Mouse (Mus musculus) embryonic fibroblast, embryonic 13.5 days (primary cell): ENCODE measurements around the gene Uevld.

Experiments used
- CTCF ChIP-seq: IDR thresholded peaks from 2 replicates; pipeline ENCODE4 v1.5.1; 2011; ENCODE audit warnings: mild to moderate bottlenecking, control low read depth, low read length, moderate library complexity, borderline replicate concordance; ENCODE audit not compliant: insufficient read depth
- POLR2A ChIP-seq: IDR thresholded peaks from 2 replicates; pipeline ENCODE4 v1.6.1; 2011; ENCODE audit warnings: low read depth, mild to moderate bottlenecking, control low read depth, low read length, moderate library complexity

- TF ChIP-seq CTCF (no peak), POLR2A (no peak)
These were observed 41.8 kb upstream of the Uevld start for GRCm38 (mm10) chr7:46999983-47000643.
